Mouse (Mus musculus): Measurements from ENCODE around the gene Slc3a2.

DNA sequence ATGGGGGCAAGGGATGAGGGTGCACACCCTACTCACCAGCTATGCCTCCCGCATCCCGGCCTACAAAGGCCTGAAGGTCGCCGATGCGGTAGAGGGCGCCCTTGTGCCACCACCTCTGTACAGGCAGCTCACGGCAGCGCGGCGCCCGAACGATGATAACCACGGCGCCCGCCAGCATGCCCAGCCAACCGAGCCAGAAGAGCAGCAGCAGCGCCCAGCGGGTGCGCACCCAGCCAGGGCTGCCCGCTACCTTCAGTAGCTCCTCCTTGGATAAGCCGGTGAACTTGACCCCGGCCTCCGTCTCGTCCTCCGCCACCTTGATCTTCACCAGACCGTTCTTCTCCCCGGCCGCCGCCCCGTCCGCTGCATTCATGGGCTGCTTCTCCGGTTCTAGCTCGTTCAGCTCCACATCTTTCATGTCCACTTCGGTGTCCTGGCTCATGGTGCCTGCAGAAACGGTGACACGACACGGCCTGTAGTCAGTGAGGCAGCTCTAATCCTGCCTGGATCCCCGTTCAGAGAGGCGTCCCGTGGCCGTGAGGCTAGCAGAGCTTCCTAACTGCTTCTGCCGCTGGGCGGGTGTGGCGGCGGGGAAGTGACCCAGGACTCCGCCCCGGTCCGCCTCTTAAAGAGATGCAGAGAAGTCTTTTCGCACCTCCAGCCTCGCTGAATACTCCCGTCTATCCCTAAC is 9.7 kb downstream of the Slc3a2 start:
- peak in 1 of 2 experiments; percentile 82; a peak in 2 of 4 replicates for TF ChIP-seq CTCF (conservative IDR thresholded peaks at IDR 0.05 in 1 of 2, IDR thresholded peaks at IDR 0.05 in 1 of 2; ENCODE audit: low read depth in 2 of 2, low read length in 2 of 2)
- TF ChIP-seq EP300 (IDR thresholded peaks at IDR 0.05; ENCODE audit: low read length), result no peak
- peak; percentile 58 for TF ChIP-seq TCF12 (IDR thresholded peaks at IDR 0.05; ENCODE audit: low read depth, low read length)
- 0 out of 2 replicates have a peak, but pooled peaks have one; percentile 59 for TF ChIP-seq ZNF384 (IDR thresholded peaks at IDR 0.05; ENCODE audit: low read depth, low read length)
- peak; percentile 17; the same call in 1 of the 2 replicates for TF ChIP-seq MYC (IDR thresholded peaks at IDR 0.05; ENCODE audit: low read depth, low read length)
- no peak for TF ChIP-seq ZKSCAN1 (IDR thresholded peaks at IDR 0.05; ENCODE audit: borderline replicate concordance, low read depth, low read length)
- TF ChIP-seq MXI1 (IDR thresholded peaks at IDR 0.05; ENCODE audit: low read depth, low read length), result peak; percentile 87

Data from CH12.LX (cell line).